Mouse (Mus musculus) thymus, postnatal 0 days (tissue): ENCODE data around the gene Hkdc1. TPM values are rescaled to one million over a fixed set of nuclear protein-coding genes. Genes with fewer than 3 reads are reported as not detected.

Experiments used
- polyA plus RNA-seq: library from polyadenylated mRNA; unstranded; fragments of >200 nt; fragmentation: Nextera tagmentation; extraction: Ambion mirVana; gene quantifications from 2 replicates; pipeline ENCODE4 v1.2.1, GENCODE M21; 2015

The Hkdc1 gene
- polyA plus RNA-seq, 1 experiment from 2014 or later: 0.13 TPM

Other genes with a start within 250 kb of the Hkdc1 start
- gene Tspan15, start 191.2 kb downstream of the Hkdc1 start, polyA plus RNA-seq: 3.7 and 4.5 TPM in 2 replicates
- gene Tacr2, start 170.1 kb downstream of the Hkdc1 start, polyA plus RNA-seq: 0.05 and 0.06 TPM in 2 replicates
- 37.2 and 37.4 TPM in 2 replicates for gene Hk1, start 42.6 kb downstream of the Hkdc1 start, polyA plus RNA-seq
- gene 4930507D05Rik, start 27.0 kb upstream of the Hkdc1 start, polyA plus RNA-seq: 0.69 and 0.95 TPM in 2 replicates
- 20.7 and 21.6 TPM in 2 replicates for gene Supv3l1, start 27.2 kb upstream of the Hkdc1 start, polyA plus RNA-seq
- 63.8 and 67.8 TPM in 2 replicates for gene Vps26a, start 64.3 kb upstream of the Hkdc1 start, polyA plus RNA-seq
- 306 and 319 TPM in 2 replicates for gene Srgn, start 105.0 kb upstream of the Hkdc1 start, polyA plus RNA-seq
- 24.2 and 26.5 TPM in 2 replicates for gene Kif1bp, start 156.0 kb upstream of the Hkdc1 start, polyA plus RNA-seq
- 29.8 and 29.9 TPM in 2 replicates for gene Ddx21, start 179.8 kb upstream of the Hkdc1 start, polyA plus RNA-seq
- gene Ddx50, start 228.7 kb upstream of the Hkdc1 start, polyA plus RNA-seq: 95.0 and 108 TPM in 2 replicates